Mouse (Mus musculus) testis, postnatal 14 days (tissue): ENCODE measurements around the gene Adgrd1.
"Not testable (repeated sequence)": the region's sequence is repeated elsewhere in the genome, so short reads cannot be mapped to it uniquely, and the experiment has no call there.

ENCODE experiments used
- DNase-seq: peaks from one replicate; pipeline ENCODE4 v3.0.0; 2021; ENCODE audit warnings: low spot score

Gene Adgrd1

GRCm38 (mm10) chr5:129094236-129094635 is 2.3 kb upstream of the Adgrd1 start:
- DNase-seq = no peak

- no peak for DNase-seq
These were observed 7.5 kb downstream of the Adgrd1 start for GRCm38 (mm10) chr5:129104043-129104442.

- DNase-seq = no peak
These were observed 15.2 kb downstream of the Adgrd1 start for GRCm38 (mm10) chr5:129111729-129112128.

GRCm38 (mm10) chr5:129113741-129114476 is 17.4 kb downstream of the Adgrd1 start:
- DNase-seq = no peak

- peak; percentile 78 for DNase-seq
These were observed 19.7 kb downstream of the Adgrd1 start for GRCm38 (mm10) chr5:129116299-129116698.

GRCm38 (mm10) chr5:129117593-129118113 is 21.1 kb downstream of the Adgrd1 start:
- DNase-seq = no peak

GRCm38 (mm10) chr5:129118523-129118922 is 22.0 kb downstream of the Adgrd1 start:
- DNase-seq = no peak

GRCm38 (mm10) chr5:129119146-129119545 is 22.6 kb downstream of the Adgrd1 start:
- no peak for DNase-seq

GRCm38 (mm10) chr5:129121654-129122285 is 25.2 kb downstream of the Adgrd1 start:
- DNase-seq = no peak

- DNase-seq = no peak
These were observed 25.9 kb downstream of the Adgrd1 start for GRCm38 (mm10) chr5:129122491-129122890.

- DNase-seq = peak; percentile 27
These were observed 27.7 kb downstream of the Adgrd1 start for GRCm38 (mm10) chr5:129124070-129124828.

- DNase-seq = not testable (repeated sequence)
These were observed 31.8 kb downstream of the Adgrd1 start for GRCm38 (mm10) chr5:129128310-129128709.

- no peak for DNase-seq
These were observed 33.8 kb downstream of the Adgrd1 start for GRCm38 (mm10) chr5:129130301-129130700.

GRCm38 (mm10) chr5:129137405-129137804 is 40.9 kb downstream of the Adgrd1 start:
- no peak for DNase-seq

- no peak for DNase-seq
These were observed 42.0 kb downstream of the Adgrd1 start for GRCm38 (mm10) chr5:129138576-129138975.

GRCm38 (mm10) chr5:129142801-129143200 is 46.3 kb downstream of the Adgrd1 start:
- DNase-seq = no peak

GRCm38 (mm10) chr5:129145307-129145935 is 48.9 kb downstream of the Adgrd1 start:
- DNase-seq = no peak

GRCm38 (mm10) chr5:129146892-129147509 is 50.5 kb downstream of the Adgrd1 start:
- DNase-seq = no peak

- DNase-seq = no peak
These were observed 51.9 kb downstream of the Adgrd1 start for GRCm38 (mm10) chr5:129148485-129148884.

GRCm38 (mm10) chr5:129155023-129155901 is 58.7 kb downstream of the Adgrd1 start:
- no peak for DNase-seq

- DNase-seq = peak; percentile 61
These were observed 59.4 kb downstream of the Adgrd1 start for GRCm38 (mm10) chr5:129155902-129156311.
